Mouse (Mus musculus) embryo, embryonic 10 days (tissue): Measurements from ENCODE around the gene Muc13.
A peak's percentile ranks its signal among the peaks of the same experiment; 100 is the strongest.

Experiments
- DNase-seq: peaks from one replicate; pipeline ENCODE4 v3.0.0-alpha.2; 2015; ENCODE audit warnings: low spot score

Gene Muc13

GRCm38 (mm10) chr16:33824603-33825002, 30.8 kb downstream of the Muc13 start:
- DNase-seq: no peak

- DNase-seq: no peak
Measured at GRCm38 (mm10) chr16:33828496-33828895, 34.7 kb downstream of the Muc13 start.

DNA sequence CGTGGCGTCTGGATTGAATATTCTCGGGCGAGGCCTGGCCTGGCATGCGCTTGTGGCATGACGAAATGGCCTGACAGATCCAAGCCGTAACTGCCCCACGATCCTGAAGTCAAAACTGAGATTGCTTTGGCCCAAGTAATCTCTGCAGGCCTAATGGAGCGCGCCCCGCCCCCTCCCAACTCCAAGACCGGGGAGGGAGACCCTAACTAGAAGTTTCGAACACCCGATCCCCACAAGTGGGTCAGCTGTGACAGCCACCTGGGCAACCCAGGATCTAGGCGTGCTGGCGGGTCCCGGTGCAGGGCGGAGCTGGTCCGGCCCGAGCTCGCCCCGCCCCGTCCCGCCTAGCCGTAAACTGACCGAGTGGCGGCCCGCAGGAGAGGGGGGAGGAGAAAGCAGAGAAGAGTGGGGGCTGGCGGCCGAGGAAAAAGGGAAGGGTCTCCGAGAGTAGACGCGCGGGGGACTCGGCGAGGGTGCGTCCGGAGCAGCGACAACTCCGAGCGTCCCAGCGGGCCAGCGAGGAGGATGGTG, 35.5 kb downstream of the Muc13 start, which contains the start of gene Itgb5:
TSS of gene Itgb5 (plus strand) at position 365 of the 531 bp plus-strand sequence.
- DNase-seq: peak; percentile 77

DNA sequence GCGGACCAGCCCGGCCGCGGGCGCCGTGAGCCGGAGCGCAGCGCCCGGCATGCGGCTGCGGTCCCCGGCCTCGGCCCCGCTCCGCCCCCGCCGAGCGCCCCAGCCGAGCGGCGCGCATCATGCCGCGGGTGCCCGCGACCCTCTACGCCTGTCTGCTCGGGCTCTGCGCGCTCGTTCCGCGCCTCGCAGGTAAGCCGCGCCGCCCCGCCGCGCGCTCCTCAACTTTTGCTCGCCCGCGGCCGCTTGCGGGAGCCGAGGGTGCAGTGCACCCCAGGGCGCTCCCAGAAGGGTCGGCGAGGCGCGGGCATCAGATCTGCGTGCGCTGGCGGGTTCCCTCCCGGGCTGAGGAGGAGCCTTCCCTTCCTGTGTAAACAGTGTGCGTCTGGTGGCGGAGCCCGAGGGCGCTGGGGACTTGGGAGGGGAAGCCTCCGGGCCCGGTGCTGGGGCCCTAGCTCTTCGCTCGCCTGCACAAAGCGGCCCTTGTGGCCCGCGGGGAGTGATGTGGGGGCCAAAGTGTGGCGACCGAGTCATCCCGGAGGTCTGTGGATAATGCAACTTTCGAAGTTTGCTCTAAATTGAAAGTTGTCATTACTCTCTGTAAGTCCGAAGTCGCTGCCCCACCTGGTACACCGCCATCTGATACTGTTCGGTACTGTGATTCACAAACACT, 36.1 kb downstream of the Muc13 start:
- peak; percentile 47 for DNase-seq

DNA sequence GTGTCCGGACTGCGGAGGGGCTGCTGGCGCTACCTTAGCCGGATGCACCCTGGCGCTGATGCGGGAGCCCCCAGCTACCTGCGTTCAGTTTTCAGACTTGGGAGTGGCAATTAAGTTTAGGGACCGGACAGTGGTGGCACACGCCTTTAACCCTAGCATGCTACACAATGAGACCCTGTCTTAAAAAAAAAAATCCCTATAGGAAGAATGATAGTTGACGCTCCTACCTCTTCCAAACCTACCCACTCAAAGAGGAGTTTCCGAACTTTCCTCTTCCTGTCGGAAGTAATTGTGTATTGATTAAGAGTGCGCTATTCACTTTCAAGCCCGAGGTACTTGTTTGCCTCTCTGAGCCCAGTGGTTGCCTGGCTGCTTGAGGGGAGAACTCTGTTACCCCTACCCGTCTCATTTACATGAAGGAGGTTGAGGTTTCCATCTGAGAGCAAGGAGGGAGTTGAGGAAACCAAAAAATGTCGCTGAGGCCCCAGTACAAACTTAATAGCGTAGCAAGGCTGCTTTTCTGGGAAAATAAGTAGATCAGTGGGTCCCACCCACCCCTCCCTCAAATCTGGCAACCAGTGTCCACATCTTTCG, 36.8 kb downstream of the Muc13 start:
- no peak for DNase-seq

- no peak for DNase-seq
Measured at GRCm38 (mm10) chr16:33832057-33832456, 38.2 kb downstream of the Muc13 start.

GRCm38 (mm10) chr16:33832728-33833428, 39.0 kb downstream of the Muc13 start:
- peak; percentile 68 for DNase-seq

DNA sequence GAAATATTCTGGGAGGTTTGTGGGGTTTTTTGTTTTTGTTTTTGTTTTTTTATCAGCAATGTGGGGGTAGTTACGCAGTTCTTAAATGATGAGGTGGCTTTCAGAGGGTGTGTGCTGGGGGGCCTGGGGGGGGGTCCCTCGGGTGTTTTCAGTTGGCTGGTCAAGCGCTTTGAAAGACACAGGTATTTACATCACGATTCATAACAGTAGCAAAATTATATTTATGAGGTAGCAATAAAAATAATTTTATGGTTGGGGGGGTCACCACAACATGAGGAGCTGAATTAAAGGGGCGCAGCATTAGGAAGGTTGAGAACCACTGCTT, 39.6 kb downstream of the Muc13 start:
- no peak for DNase-seq

DNA sequence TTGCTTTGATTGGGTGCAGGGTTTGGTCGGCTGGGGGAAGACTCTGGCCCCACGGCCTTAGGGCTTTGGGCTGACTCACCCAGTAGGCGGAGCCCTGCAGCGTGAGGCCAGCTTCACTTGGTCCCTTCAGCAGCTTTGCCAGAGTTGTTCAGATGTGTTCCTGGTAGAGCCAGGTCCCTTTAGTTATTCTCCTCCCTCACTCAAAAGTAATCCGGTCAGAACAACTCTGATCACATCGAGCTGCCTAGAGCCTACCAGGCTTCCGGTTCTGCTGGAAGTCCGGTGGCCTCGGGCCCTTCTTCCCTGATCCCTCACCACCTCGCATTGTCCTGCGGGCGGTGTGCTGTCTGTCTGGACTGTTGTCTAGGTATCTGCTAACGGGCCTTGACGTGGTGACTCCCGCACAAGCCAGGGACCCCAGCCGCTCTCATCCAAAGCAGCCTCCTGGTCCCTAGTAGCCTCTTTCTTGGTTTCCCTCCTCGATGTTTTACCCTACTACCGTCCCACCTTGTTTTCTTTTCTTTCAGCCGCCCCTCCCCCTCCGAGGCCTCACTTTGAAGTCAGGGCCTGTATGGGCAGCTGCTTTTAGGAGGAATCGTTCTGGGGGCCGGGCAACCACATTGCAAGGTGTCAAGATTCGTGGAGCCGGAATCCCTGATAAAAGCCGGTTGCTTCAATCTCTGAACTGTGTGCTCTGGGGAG, 40.1 kb downstream of the Muc13 start:
- peak; percentile 87 for DNase-seq

DNA sequence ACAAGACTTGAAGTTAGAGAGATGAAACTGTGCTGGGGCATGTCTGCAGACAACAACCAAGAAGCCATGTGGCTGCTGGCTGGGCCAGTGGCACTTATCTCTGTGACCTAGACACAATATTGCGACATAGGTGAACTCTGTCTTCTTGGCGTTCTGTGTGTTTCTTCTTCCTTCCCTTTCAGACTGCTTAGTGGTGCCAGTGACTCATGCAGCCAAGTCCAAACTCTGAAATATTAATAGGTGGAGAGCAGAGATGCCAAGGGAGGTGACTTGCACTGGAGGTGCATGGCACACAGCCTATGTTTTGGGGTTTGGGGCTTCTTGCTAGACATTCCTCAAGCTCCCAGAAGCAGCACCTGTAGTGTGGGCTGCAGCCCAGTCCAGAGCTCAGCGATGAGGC, 42.8 kb downstream of the Muc13 start:
- no peak for DNase-seq

DNA sequence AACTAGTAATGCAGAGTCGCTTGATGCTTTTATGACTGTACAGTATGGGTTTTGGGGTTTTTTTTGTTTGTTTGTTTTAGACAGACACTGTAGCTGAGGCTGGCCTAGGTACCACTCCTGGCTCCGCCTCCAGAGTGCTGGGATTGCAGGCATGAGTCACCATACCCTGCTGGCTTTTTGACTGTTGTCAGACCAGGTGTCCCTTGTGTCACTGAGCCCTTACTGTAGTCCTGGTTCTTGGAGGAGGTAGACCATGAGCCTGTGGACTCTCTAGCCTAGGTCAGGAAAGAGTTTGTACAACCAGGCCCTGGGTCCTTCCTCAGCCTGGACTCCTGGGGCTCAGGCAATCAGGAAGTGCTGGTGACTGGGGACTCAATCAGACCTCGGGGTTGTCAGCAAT, 43.4 kb downstream of the Muc13 start:
- DNase-seq: no peak

DNA sequence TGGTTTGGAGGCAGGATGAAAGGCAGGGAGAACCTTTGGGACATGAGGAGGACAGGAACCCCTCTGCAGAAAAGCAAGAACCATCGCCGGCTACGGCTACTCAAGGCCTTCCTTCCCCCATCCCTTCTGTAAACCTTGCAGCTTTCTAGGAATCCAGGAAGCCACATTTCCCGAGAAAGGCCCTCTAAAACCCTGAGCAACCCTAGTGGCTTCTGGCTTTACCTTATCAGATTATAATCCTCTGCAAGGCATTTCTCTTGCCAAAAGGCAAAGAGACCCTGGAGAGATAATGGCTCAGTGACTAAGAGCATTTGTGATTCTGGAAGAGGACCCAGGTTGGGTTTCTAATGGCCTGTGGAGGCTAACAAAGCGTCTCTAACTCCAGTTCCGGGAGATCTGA, 46.8 kb downstream of the Muc13 start:
- no peak for DNase-seq

- peak; percentile 36 for DNase-seq
Measured at GRCm38 (mm10) chr16:33842081-33842880, 48.4 kb downstream of the Muc13 start.

- DNase-seq: no peak
Measured at GRCm38 (mm10) chr16:33844150-33844611, 50.3 kb downstream of the Muc13 start.

DNA sequence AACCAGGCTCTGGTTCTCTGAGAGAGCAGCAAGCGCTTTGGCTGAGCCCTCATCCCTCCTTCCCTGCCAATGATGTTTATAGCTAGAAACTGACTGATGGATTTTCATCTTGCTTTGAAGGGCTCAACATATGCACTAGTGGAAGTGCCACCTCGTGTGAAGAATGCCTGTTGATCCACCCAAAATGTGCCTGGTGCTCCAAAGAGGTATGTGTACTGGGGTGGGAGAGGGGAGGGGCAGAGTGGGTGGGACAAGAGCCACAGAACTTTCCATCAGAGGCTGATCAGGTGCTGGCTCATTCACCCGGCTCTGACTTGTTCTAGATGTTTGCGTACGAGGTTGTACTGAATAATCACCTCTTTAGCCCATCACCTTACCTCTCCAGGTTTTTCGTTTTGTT, 51.0 kb downstream of the Muc13 start:
- no peak for DNase-seq

GRCm38 (mm10) chr16:33853271-33853670, 59.4 kb downstream of the Muc13 start:
- DNase-seq: no peak

GRCm38 (mm10) chr16:33858766-33859165, 64.9 kb downstream of the Muc13 start:
- no peak for DNase-seq

DNA sequence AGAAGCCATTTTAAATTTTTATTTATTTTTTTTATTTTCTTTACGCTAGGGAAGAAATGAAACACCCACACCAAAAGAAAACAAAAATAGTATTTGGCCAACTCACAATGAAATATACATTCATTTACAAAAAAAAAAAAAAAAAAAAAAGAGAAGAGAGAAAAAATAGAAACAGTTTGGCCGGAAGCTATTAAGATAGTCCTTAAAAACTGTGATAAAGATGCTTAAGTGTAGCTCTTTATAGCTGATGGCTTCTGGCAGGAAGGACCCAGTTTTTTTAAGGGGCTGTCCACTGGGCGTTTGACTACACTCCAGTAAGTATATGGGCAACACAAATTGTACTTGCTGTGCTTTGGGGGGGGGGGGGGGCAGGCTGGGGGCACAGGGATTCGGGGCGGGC, 65.5 kb downstream of the Muc13 start:
- DNase-seq: no peak

DNA sequence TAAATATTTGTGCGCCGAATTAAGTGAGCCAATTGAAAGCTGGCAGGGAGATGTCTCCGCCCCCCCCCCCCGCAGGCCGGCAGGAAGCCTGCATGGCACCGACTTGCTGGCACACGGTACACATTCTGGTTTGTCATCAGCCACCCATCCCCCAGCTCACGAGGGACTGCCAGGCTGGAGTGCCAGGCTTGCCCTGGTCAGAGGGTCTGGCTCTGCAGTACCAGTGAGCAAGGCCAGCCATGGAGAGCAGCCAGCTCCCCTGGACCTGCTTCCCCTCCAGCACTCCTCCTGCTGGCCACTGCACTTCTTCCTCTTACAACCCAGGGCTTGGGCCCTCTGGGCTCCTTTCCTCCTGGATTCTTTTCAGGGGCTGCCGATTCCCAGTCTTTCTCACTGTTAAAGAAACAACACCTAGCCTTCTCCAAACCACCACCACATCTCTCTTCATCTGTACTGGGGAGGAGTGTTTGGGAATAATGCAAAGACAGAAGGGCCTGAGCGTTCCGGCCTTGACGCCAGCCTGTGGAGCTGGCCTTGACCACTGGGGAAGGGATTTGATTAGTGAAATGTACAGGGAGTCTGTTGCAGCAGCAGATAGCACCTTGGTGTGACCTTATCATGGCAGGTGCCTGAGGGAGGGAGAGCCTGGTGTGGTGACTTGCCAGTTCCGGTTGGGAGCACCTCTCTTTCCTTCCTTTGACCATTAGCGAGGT, 66.3 kb downstream of the Muc13 start:
- DNase-seq: peak; percentile 54

GRCm38 (mm10) chr16:33862406-33862805, 68.6 kb downstream of the Muc13 start:
- DNase-seq: no peak

GRCm38 (mm10) chr16:33863208-33863751, 69.4 kb downstream of the Muc13 start:
- DNase-seq: no peak
